Mouse (Mus musculus) intestine, embryonic 15.5 days (tissue): ENCODE data around the gene Lect2. TPM values are rescaled to one million over a fixed set of nuclear protein-coding genes. Genes with fewer than 3 reads are reported as not detected.

Experiments used
- ATAC-seq: fragments of 200-750 bp; cut with Nextera tagmentation; 2 replicates; pipeline ENCODE4 v1.8.0; 2017; ENCODE audit warnings: moderate TSS enrichment, moderate library complexity
- H3K27ac ChIP-seq: fragments of 300-500 bp; sonication (generic); 2 replicates; pipeline ENCODE4 v1.5.1; 2015; ENCODE audit warnings: mild to moderate bottlenecking, inconsistent platforms
- H3K27me3 ChIP-seq: fragments of 300-500 bp; sonication (generic); replicated peaks from 2 replicates; pipeline ENCODE4 v1.6.1; 2015; ENCODE audit warnings: inconsistent platforms
- H3K36me3 ChIP-seq: fragments of 300-500 bp; sonication (generic); 2 replicates; pipeline ENCODE4 v1.6.1; 2015; ENCODE audit warnings: inconsistent platforms
- H3K4me1 ChIP-seq: fragments of 300-500 bp; sonication (generic); replicated peaks from 2 replicates; pipeline ENCODE4 v1.6.1; 2015; ENCODE audit warnings: inconsistent platforms
- H3K4me2 ChIP-seq: fragments of 300-500 bp; sonication (generic); replicated peaks from 2 replicates; pipeline ENCODE4 v1.6.1; 2015; ENCODE audit warnings: mild to moderate bottlenecking, inconsistent platforms
- H3K4me3 ChIP-seq: fragments of 300-500 bp; sonication (generic); replicated peaks from 2 replicates; pipeline ENCODE4 v1.5.1; 2015; ENCODE audit warnings: inconsistent platforms
- H3K9ac ChIP-seq: fragments of 300-500 bp; sonication (generic); 2 replicates; pipeline ENCODE4 v1.6.1; 2015; ENCODE audit warnings: inconsistent platforms
- H3K9me3 ChIP-seq: fragments of 300-500 bp; sonication (generic); 2 replicates; pipeline ENCODE4 v1.6.1; 2016; ENCODE audit warnings: inconsistent platforms
- WGBS: fragments of 180-500 bp; shearing (Covaris S2); methylation state at CpG from one replicate; pipeline ENCODE4 v1.1.7; 2015; 5-methylcytosine and 5-hydroxymethylcytosine counted together
- polyA plus RNA-seq: library from polyadenylated mRNA; unstranded; fragments of >200 nt; fragmentation: Nextera tagmentation; extraction: Ambion mirVana; gene quantifications from 2 replicates; pipeline ENCODE4 v1.2.1, GENCODE M21; 2015

The Lect2 gene
- polyA plus RNA-seq, 1 experiment from 2014 or later: 13.2 TPM

DNA sequence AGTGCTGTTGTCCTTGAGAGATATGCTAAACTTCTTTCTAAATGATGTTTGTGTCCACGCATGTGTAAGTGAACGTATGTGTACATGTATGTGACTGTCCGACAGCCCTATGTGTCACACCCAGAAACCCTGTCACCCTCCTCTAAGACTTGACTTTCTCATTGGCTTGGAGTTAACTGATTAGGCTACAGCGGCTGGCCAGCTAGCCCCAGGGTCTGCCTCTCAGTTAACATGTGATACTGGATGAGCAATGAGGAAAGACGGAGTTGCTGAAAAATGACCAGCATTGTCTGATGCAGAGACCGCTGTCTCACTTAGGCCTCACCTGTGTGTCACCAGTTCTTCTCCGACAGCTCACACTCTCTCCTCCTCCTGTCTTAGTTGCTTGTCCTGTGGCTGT, 20.5 kb downstream of the Lect2 start:
- no peak overlapping the region for H3K4me3 ChIP-seq
- no peak overlapping the region for H3K27ac ChIP-seq
- no peaks in the 10 kb centered on the region for H3K4me1 ChIP-seq
- H3K4me2 ChIP-seq: no peak overlapping the region
- 91% methylated on average over 7 of the region's 7 CpGs for WGBS
- H3K27me3 ChIP-seq: no peaks in the 10 kb centered on the region
- H3K9ac ChIP-seq: no peak overlapping the region
- ATAC-seq: no peak
- H3K36me3 ChIP-seq: no peaks in the 10 kb centered on the region
- H3K9me3 ChIP-seq: no peaks in the 10 kb centered on the region

DNA sequence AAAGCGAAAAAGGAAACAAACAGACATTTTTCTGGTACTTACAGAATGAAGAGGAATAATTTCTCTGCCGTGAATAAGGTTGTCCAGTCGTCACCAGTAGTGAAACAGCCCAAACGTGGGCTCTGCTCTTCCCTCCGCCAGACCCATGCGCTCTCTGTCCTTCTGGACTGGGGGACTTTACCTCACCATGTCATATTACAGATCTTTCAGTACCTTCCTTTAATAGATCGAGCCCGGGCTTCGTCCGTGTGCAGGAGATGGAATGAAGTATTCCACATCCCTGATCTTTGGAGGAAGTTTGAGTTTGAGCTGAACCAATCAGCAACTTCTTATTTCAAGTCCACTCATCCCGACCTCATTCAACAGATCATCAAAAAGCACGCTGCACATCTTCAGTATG, 21.4 kb downstream of the Lect2 start:
- H3K4me3 ChIP-seq: no peak overlapping the region
- ATAC-seq: no peak
- 57% methylated on average over 12 of the region's 12 CpGs for WGBS

DNA sequence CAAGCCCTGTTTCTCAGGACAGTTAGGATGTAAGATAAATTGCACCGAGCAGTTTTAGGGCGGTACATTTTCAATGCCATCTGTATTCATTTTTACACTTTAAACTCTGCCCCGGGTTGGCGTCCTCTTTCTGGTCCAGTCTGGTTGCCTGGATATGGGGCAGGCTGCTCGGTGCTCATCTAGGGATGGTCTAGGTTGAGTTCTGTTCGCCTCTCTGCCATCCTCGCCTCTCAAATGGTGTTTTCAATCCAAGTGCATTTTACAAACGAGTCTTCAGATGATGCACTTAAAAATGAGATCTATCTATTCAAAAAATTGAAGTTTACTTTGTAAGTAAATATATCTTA, 25.5 kb downstream of the Lect2 start:
- no peaks in the 10 kb centered on the region for H3K36me3 ChIP-seq
- peak overlapping the region; percentile 69 for H3K9ac ChIP-seq
- peak overlapping the region; percentile 69 for H3K4me3 ChIP-seq
- peak overlapping the region; percentile 94 for H3K4me2 ChIP-seq
- H3K27ac ChIP-seq: no peak overlapping the region
- peak; percentile 19 for ATAC-seq
- WGBS: 6% methylated on average over 8 of the region's 8 CpGs
- H3K4me1 ChIP-seq: 0 out of 2 replicates have a peak, but pooled peaks cover 3% of the 10 kb centered on the region
- no peaks in the 10 kb centered on the region for H3K27me3 ChIP-seq
- no peaks in the 10 kb centered on the region for H3K9me3 ChIP-seq

More for the DNA sequence above, 21.4 kb downstream of the Lect2 start:
- H3K27ac ChIP-seq: no peak overlapping the region
- H3K4me2 ChIP-seq: no peak overlapping the region
- no peaks in the 10 kb centered on the region for H3K9me3 ChIP-seq
- no peaks in the 10 kb centered on the region for H3K27me3 ChIP-seq
- no peak overlapping the region for H3K9ac ChIP-seq
- H3K4me1 ChIP-seq: 0 out of 2 replicates have a peak, but pooled peaks cover 3% of the 10 kb centered on the region
- H3K36me3 ChIP-seq: no peaks in the 10 kb centered on the region

DNA sequence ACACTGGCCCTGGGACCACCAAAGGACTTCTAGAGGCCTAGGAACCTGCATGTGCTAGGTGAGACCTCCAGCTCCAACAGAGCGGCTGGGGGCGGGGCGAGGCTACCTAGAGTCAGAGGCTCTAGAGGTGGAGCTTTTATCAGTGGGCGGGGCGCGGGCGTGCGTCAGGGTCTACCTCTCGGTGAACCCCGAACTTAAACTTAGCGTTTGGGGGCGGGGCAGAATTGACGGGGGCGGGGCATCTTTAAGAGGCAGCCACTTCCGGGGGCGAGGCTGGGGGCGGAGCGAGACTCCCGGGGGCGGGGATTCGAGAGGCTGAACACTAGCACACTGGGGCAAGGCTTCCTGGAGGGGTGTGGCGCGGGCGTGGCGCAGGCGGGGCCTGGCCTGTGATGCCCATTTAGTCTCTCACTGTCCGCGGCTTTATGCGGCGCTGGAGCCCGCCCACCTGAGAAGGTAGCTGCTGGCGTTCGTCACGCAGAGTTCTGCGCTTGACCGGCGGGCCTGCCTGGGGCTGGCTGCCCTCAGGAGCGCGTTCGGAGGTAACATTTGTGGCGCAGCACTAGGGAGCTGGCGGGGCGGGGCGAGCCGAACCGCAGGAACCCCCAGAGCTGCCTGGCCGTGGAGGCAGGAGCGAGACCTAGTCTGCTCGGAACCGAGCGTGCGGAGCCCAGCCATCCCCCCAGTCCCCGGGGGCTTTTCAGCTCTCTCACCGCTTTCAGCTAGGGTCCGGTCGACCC, 26.1 kb downstream of the Lect2 start, which contains the start of gene Fbxl21:
TSS of gene Fbxl21 (plus strand) at position 392 of the 740 bp plus-strand sequence.
- Histone ChIP-seq H3K9me3 (no peaks in the 10 kb centered on the region), H3K36me3 (no peaks in the 10 kb centered on the region), H3K4me2 (peak within 1 kb of the TSS; percentile 94), H3K27ac (no peak within 1 kb of the TSS), H3K9ac (peak within 1 kb of the TSS; percentile 69), H3K27me3 (no peaks in the 10 kb centered on the region), H3K4me1 (0 out of 2 replicates have a peak, but pooled peaks cover 3% of the 10 kb centered on the region), H3K4me3 (peak within 1 kb of the TSS; percentile 69)
- ATAC-seq: peak; percentile 100
- 1% methylated on average over 56 of the region's 56 CpGs for WGBS

DNA sequence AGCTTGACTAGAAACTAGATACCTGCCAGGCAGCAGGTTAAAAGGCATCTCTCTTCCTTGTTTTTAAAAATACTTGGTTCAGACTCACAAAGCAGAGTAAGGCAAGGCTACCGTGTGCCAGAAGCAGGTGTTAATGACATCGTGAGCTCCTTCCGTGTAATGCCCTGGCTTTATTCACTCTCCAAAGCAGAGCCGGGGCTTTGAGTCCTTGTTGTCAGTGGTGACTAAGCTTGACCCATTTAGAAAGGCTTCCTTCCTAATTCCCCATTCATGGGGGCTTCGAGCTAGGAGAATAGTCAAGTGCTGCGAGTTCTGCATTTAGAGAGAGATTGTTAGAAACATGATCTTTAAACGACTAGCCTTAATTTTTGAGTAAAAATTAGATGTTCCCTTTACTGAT, 31.5 kb downstream of the Lect2 start:
- H3K4me1 ChIP-seq: no peaks in the 10 kb centered on the region

DNA sequence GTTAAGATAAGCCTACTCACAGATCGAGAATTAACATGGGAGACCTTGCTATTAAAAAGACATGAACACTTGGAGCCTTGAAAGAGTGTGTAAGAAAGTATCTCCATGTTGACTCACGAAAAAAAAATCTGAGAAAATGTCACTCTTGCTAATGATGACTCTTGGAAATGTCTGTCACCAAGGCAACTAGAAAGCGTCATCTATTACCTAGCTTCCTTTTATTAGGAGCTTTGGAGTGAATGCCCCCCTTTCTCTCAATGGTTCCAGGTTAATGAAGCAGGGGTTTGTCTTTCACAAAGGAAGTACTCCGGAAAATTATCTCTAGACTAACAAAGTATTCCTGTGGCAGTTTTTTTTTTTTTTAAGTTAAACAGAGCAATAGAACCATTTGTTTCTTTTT, 32.0 kb downstream of the Lect2 start:
- no peak overlapping the region for H3K9ac ChIP-seq

More for the DNA sequence above, 31.5 kb downstream of the Lect2 start:
- Histone ChIP-seq H3K4me2 (no peak overlapping the region), H3K27me3 (no peaks in the 10 kb centered on the region), H3K36me3 (no peaks in the 10 kb centered on the region), H3K27ac (no peak overlapping the region), H3K9ac (no peak overlapping the region), H3K4me3 (no peak overlapping the region), H3K9me3 (no peaks in the 10 kb centered on the region)
- WGBS: 60% methylated on average over 7 of the region's 7 CpGs
- no peak for ATAC-seq

DNA sequence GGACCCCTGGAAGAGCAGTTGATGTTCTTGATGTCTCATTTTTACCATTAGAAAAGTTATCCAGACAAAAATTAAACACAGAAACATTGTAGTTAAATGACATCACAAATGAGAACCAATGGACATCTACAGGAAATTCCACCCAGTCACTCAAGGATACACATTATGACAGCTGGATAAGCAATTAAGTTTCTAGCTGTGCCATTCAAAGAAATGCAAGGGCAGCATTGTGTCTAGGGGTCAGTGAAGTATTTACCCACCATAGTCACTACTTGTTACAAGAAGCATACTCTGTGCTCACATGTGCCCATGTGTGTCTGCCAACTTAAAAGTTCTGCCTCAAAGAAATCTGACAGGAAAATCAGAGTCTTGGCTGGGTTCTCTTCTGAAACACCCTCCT, 34.7 kb downstream of the Lect2 start:
- no peak overlapping the region for H3K4me3 ChIP-seq
- no peak overlapping the region for H3K9ac ChIP-seq
- H3K9me3 ChIP-seq: no peaks in the 10 kb centered on the region
- H3K27ac ChIP-seq: no peak overlapping the region
- no peaks in the 10 kb centered on the region for H3K36me3 ChIP-seq
- H3K4me2 ChIP-seq: no peak overlapping the region
- ATAC-seq: no peak
- H3K4me1 ChIP-seq: no peaks in the 10 kb centered on the region
- H3K27me3 ChIP-seq: no peaks in the 10 kb centered on the region

More for the DNA sequence above, 32.0 kb downstream of the Lect2 start:
- Histone ChIP-seq H3K27me3 (no peaks in the 10 kb centered on the region), H3K36me3 (no peaks in the 10 kb centered on the region), H3K4me3 (no peak overlapping the region), H3K4me2 (no peak overlapping the region), H3K4me1 (no peaks in the 10 kb centered on the region), H3K9me3 (no peaks in the 10 kb centered on the region), H3K27ac (no peak overlapping the region)
- WGBS: 67% methylated on average over 4 of the region's 4 CpGs
- no peak for ATAC-seq

DNA sequence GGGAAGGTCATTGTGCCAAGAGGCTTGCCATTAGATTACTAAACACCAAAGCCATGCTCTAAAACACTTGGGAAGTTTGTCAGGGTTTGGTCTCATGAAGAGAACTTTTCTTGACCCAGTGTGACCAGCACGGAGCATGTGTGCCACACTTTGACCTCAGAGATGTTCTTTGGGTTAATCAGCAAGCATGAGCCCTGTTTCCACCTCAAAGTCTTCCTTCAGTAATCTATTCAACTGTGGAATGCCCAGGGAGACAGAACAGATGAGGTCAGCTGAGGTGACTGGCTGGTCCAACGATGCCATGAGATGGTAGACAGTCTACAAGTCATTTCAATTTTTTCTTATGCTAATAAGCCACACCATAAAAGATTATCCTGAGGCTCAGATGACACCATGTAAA, 38.5 kb downstream of the Lect2 start:
- Histone ChIP-seq H3K9me3 (no peaks in the 10 kb centered on the region), H3K9ac (no peak overlapping the region), H3K4me3 (no peak overlapping the region), H3K4me2 (no peak overlapping the region), H3K27me3 (no peaks in the 10 kb centered on the region), H3K4me1 (no peaks in the 10 kb centered on the region), H3K27ac (no peak overlapping the region), H3K36me3 (no peaks in the 10 kb centered on the region)
- ATAC-seq: no peak
- 83% methylated on average over 2 of the region's 2 CpGs for WGBS

DNA sequence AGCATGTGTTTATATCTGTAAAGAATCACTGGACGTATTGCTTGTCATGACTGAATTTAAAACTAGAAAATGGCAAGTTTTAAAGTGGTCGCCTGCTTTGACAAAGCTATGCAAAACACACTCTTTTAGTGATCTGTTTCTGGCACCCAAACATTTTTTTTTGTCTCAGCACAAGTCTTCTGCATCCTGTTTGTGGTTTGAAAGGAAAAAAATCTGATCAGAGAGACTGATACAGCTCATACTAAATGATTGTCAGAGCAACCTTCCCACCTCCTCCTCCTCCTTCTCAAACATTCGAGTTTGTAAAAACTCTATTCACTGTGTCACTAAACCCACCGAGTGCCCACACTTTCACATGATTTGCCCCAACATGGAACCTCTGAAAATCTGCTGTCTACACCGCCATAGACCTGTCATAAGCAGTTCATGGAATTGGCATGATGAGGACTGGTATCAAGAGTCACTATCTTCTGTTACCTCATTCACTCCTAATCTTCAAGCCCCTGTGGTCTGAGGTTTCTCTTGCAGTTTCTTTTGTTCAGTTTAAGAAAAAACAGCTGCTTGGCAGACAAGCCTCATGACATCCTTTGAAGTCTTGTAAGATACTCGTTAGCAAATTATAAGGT, 41.3 kb downstream of the Lect2 start:
- Histone ChIP-seq H3K27ac (no peak overlapping the region), H3K27me3 (no peaks in the 10 kb centered on the region), H3K4me2 (no peak overlapping the region), H3K9ac (no peak overlapping the region), H3K4me3 (no peak overlapping the region), H3K36me3 (no peaks in the 10 kb centered on the region), H3K4me1 (no peaks in the 10 kb centered on the region), H3K9me3 (no peaks in the 10 kb centered on the region)
- ATAC-seq: no peak
- 67% methylated on average over 6 of the region's 6 CpGs for WGBS

DNA sequence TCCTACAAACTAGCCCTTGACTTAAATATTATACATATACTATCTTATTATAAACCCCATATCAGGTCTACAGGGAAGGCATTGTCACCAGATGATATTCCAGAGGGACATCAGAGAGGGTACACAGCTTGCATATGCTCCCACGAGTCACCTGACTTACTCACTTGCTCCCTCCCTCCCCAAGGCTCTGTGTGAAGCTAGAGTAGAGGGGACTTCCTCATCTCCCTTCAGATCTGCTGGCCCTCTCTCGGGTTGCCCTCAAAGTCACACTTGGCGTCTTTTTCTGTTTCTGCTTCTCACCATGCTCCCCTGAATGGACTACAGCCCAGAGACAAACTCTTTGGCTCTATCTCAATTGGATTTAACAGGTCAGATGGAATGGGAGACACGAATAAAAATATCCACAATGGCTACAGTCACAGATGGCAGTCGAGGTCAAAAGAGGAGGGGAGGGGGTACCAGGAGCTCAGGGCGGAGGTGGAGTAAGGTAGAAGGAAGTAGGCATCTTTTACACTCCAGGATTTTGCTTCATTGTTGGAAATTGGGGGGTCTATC, 46.4 kb downstream of the Lect2 start:
- no peaks in the 10 kb centered on the region for H3K27me3 ChIP-seq
- no peaks in the 10 kb centered on the region for H3K9me3 ChIP-seq
- H3K4me1 ChIP-seq: no peaks in the 10 kb centered on the region
- H3K4me3 ChIP-seq: no peak overlapping the region
- no peak overlapping the region for H3K4me2 ChIP-seq
- WGBS: 69% methylated on average over 6 of the region's 6 CpGs
- no peak for ATAC-seq
- H3K36me3 ChIP-seq: no peaks in the 10 kb centered on the region
- no peak overlapping the region for H3K27ac ChIP-seq
- H3K9ac ChIP-seq: no peak overlapping the region

DNA sequence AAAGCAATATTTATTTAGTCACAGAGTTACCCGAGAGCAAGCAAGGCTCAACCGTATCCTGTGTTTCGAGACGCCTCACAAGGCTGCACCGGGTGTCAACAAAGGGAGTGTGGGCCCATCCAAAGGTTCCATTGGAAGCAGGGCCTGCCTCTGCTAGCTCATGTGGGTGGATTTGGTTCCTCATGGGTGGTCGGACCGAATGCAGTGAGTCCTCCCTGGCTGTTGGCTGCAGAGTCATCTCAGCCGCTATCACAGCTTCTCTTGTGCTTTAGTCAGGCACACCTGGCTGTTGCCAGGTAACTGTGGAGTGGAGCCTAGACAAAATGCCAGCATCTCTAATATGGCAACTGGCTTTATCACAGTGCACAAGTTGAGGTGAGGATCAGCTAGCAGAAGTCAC, 47.7 kb downstream of the Lect2 start:
- Histone ChIP-seq H3K27me3 (no peaks in the 10 kb centered on the region), H3K9me3 (no peaks in the 10 kb centered on the region), H3K36me3 (no peaks in the 10 kb centered on the region), H3K27ac (no peak overlapping the region), H3K4me1 (no peaks in the 10 kb centered on the region), H3K4me2 (no peak overlapping the region), H3K9ac (no peak overlapping the region), H3K4me3 (no peak overlapping the region)
- WGBS: 79% methylated on average over 8 of the region's 8 CpGs
- ATAC-seq: no peak

DNA sequence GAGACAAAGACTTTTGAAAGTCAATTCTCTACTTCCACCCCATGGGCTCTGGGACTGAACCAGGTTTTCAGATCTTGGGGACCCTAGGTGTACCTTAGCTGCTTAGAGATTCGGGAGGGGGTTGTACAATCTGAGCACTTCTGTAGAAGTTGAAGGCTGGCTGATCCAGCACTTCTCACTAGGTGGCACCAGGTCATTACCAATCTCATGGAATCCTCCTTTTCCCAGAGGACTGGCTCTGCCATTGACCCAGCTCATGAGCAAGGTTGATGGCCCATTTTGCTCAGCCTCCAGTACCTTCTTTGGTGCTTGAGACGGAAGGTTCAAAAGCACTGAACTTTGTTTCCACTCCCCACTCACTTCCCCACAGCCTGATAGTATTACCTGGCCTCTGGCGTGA, 48.2 kb downstream of the Lect2 start:
- H3K36me3 ChIP-seq: no peaks in the 10 kb centered on the region
- H3K4me2 ChIP-seq: no peak overlapping the region
- no peaks in the 10 kb centered on the region for H3K27me3 ChIP-seq
- ATAC-seq: no peak
- no peaks in the 10 kb centered on the region for H3K9me3 ChIP-seq
- WGBS: 65% methylated on average over 3 of the region's 3 CpGs
- H3K9ac ChIP-seq: no peak overlapping the region
- no peaks in the 10 kb centered on the region for H3K4me1 ChIP-seq
- H3K27ac ChIP-seq: no peak overlapping the region
- no peak overlapping the region for H3K4me3 ChIP-seq

DNA sequence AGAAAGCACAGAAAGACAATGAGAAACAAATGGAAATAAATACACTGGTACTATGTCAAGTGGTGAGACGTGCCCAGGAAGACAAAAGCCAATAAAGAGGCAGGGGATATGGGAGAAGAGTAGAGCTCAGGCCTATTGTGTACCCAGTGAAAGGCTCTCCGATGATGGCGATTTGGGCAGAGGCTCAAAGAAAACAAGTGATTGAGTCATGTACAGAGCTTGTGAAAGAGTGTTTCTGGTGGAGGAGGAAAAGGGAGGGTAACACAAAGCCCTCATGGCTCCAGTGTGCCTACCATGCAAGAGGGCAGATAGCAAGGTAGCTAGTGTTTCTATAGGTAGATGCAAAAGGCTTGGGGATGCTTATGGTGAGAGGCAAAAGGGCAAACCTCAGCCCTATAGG, 53.9 kb downstream of the Lect2 start:
- ATAC-seq: no peak
- Histone ChIP-seq H3K27me3 (no peaks in the 10 kb centered on the region), H3K4me3 (no peak overlapping the region), H3K9me3 (no peaks in the 10 kb centered on the region), H3K36me3 (no peaks in the 10 kb centered on the region), H3K27ac (no peak overlapping the region), H3K4me1 (no peaks in the 10 kb centered on the region), H3K9ac (no peak overlapping the region), H3K4me2 (no peak overlapping the region)
- 74% methylated on average over 3 of the region's 3 CpGs for WGBS
